In the genomic region with DNA sequence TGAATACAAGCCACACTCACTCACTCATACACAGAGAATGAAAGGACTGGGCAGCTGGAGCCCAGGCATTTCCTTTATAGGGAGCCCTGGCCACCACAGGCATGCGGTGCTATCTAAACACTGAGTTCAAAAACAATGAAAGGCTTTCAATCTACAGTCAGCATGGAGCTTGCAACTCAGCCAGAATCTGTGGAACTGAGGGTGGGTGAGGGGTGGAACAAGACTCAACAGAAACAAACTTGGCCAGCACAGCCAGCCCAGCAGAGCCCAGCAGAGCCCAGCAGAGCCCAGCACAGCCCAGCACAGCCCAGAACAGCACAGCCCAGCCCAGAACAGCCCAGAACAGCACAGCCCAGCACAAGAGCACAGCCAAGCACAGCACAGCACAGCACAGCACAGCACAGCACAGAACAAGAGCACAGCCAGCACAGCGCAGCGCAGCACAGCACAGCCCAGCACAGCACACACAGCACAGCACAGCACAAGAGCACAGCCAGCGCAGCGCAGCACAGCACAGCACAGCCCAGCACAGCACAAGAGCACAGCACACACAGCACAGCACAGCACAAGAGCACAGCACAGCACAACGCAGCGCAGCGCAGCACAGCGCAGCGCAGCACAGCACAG, we compare ENCODE assay signal across 8 mouse cellular contexts. TPM values are rescaled to one million over a fixed set of nuclear protein-coding genes. Genes with fewer than 3 reads are reported as not detected.
DNase-seq lines count a peak whose midpoint lies in the region; ATAC-seq and TF ChIP-seq lines count a peak whose summit lies in the region.

No protein-coding gene starts in this region.

- TF ChIP-seq CTCF in hindbrain, postnatal 0 days (IDR thresholded peaks at IDR 0.05; ENCODE audit: low read depth) = no peak

- DNase-seq in ovary, adult 18-20 months (ENCODE audit: low spot score) = peak; percentile 12
- DNase-seq in ovary, postnatal 36 days (ENCODE audit: low spot score) = no peak
- peak; percentile 70 for DNase-seq in hindbrain, postnatal 0 days (ENCODE audit: low spot score)
- peak; percentile 65 to 83 for DNase-seq in lung, postnatal 4 days
- DNase-seq in thymus, postnatal 25 days = no peak

- H3K27ac ChIP-seq in embryonic facial prominence, embryonic 13.5 days = peak overlapping the region; percentile 80
- peak overlapping the region; percentile 42; the same call in 1 of the 2 replicates for H3K27ac ChIP-seq in hindbrain, postnatal 0 days

- H3K9ac ChIP-seq in embryonic facial prominence, embryonic 13.5 days = no peak overlapping the region
- no peak overlapping the region for H3K9ac ChIP-seq in hindbrain, postnatal 0 days (replicated peaks; ENCODE audit: low read length)

- 87% methylated on average over 10 of the region's 10 CpGs for WGBS in embryonic facial prominence, embryonic 13.5 days
- 87% methylated on average over 10 of the region's 10 CpGs for WGBS in hindbrain, postnatal 0 days

- no peak overlapping the region for H3K4me2 ChIP-seq in embryonic facial prominence, embryonic 13.5 days
- no peak overlapping the region for H3K4me2 ChIP-seq in hindbrain, postnatal 0 days (ENCODE audit: low read depth, low read length)

- peak; percentile 59 for ATAC-seq in embryonic facial prominence, embryonic 13.5 days (ENCODE audit: insufficient number of reproducible peaks, insufficient read depth, low FRiP score, low TSS enrichment, low read depth)
- ATAC-seq in hindbrain, postnatal 0 days = peak; percentile 92
- ATAC-seq in erythroblast, adult 5-6 weeks (replicated peaks; ENCODE audit: low FRiP score, poor library complexity, severe bottlenecking) = no peak
- no peak for ATAC-seq in CD4-positive, CD25-positive, alpha-beta regulatory T cell, adult 4 months

- H3K9me3 ChIP-seq in embryonic facial prominence, embryonic 13.5 days = no peaks in the 10 kb centered on the region
- H3K9me3 ChIP-seq in hindbrain, postnatal 0 days (ENCODE audit: low read length) = no peaks in the 10 kb centered on the region

- H3K4me3 ChIP-seq in embryonic facial prominence, embryonic 13.5 days = no peak overlapping the region
- H3K4me3 ChIP-seq in hindbrain, postnatal 0 days (ENCODE audit: low read length) = no peak overlapping the region

- H3K27me3 ChIP-seq in embryonic facial prominence, embryonic 13.5 days = no peaks in the 10 kb centered on the region
- no peaks in the 10 kb centered on the region for H3K27me3 ChIP-seq in hindbrain, postnatal 0 days (ENCODE audit: insufficient read depth, low read length)

- peaks cover 48% of the 10 kb centered on the region for H3K36me3 ChIP-seq in embryonic facial prominence, embryonic 13.5 days
- H3K36me3 ChIP-seq in hindbrain, postnatal 0 days (ENCODE audit: insufficient read depth, low read length) = peaks cover 16% of the 10 kb centered on the region; the same call in 1 of the 2 replicates

- H3K4me1 ChIP-seq in embryonic facial prominence, embryonic 13.5 days = peaks cover 9% of the 10 kb centered on the region
- no peaks in the 10 kb centered on the region for H3K4me1 ChIP-seq in hindbrain, postnatal 0 days (ENCODE audit: insufficient read depth, low read length)

RNA-seq across cellular contexts. Expression of gene Dcaf5, which starts 56.5 kb away (rescaled TPM):
- polyA plus RNA-seq in embryonic facial prominence, embryonic 13.5 days (2015; fragmentation: Nextera tagmentation; extraction: Ambion mirVana) = 14.2 and 15.4 TPM in 2 replicates
- 53.0 and 55.5 TPM in 2 replicates for total RNA-seq in hindbrain, postnatal 0 days (2014; rRNA removed)
- 18.6 and 19.6 TPM in 2 replicates for polyA plus RNA-seq in hindbrain, postnatal 0 days (2015; fragmentation: Nextera tagmentation; extraction: Ambion mirVana)
- total RNA-seq in erythroblast, adult 5-6 weeks (2015; ENCODE audit: low replicate concordance) = 0.19 and 1.9 TPM in 2 replicates
- 4.3 TPM in 2 replicates for total RNA-seq in erythroblast, adult 5-6 weeks (2017; ENCODE audit: low replicate concordance)
- polyA plus RNA-seq in CD4-positive, CD25-positive, alpha-beta regulatory T cell, adult 4 months (2017; shearing (Covaris generic)) = 10 to 100 TPM; 14.9 to 18.2 TPM

Comparison
In these comparisons a context has a peak if more than half of its experiments do, and no peak if none do; other contexts are left out.
1. DNase-seq: peak in ovary, adult 18-20 months (single experiment), hindbrain, postnatal 0 days (single experiment) and lung, postnatal 4 days (2 of 2); none in ovary, postnatal 36 days (single experiment) and thymus, postnatal 25 days (single experiment).
2. ATAC-seq: peak in embryonic facial prominence, embryonic 13.5 days (single experiment) and hindbrain, postnatal 0 days (single experiment); none in erythroblast, adult 5-6 weeks (single experiment) and CD4-positive, CD25-positive, alpha-beta regulatory T cell, adult 4 months (single experiment).